Mouse (Mus musculus) forebrain, embryonic 15.5 days (tissue): ENCODE measurements around the gene Gm6034. TPM values are rescaled to one million over a fixed set of nuclear protein-coding genes. Genes with fewer than 3 reads are reported as not detected.
A peak's percentile ranks its signal among the peaks of the same experiment; 100 is the strongest.
"Not testable (repeated sequence)": the region's sequence is repeated elsewhere in the genome, so short reads cannot be mapped to it uniquely, and the experiment has no call there.

Experiments
- ATAC-seq: fragments of 200-750 bp; cut with Nextera tagmentation; replicated peaks from 2 replicates; pipeline ENCODE4 v1.8.0; 2017; ENCODE audit warnings: mild to moderate bottlenecking, moderate TSS enrichment, moderate library complexity
- H3K27ac ChIP-seq: fragments of 300-500 bp; sonication (generic); replicated peaks from 2 replicates; pipeline ENCODE4 v1.5.1; 2015; ENCODE audit warnings: mild to moderate bottlenecking, inconsistent platforms
- H3K27me3 ChIP-seq: fragments of 300-500 bp; sonication (generic); 2 replicates; pipeline ENCODE4 v1.6.1; 2015; ENCODE audit warnings: inconsistent platforms
- H3K36me3 ChIP-seq: fragments of 300-500 bp; sonication (generic); 2 replicates; pipeline ENCODE4 v1.6.1; 2015; ENCODE audit warnings: mild to moderate bottlenecking, inconsistent platforms
- H3K4me1 ChIP-seq: fragments of 300-500 bp; sonication (generic); 2 replicates; pipeline ENCODE4 v1.6.1; 2015; ENCODE audit warnings: inconsistent platforms
- H3K4me2 ChIP-seq: fragments of 300-500 bp; sonication (generic); replicated peaks from 2 replicates; pipeline ENCODE4 v1.6.1; 2015; ENCODE audit warnings: mild to moderate bottlenecking, inconsistent platforms
- H3K4me3 ChIP-seq: fragments of 300-500 bp; sonication (generic); 2 replicates; pipeline ENCODE4 v1.5.1; 2015; ENCODE audit warnings: mild to moderate bottlenecking, inconsistent platforms
- H3K9ac ChIP-seq: fragments of 300-500 bp; sonication (generic); replicated peaks from 2 replicates; pipeline ENCODE4 v1.6.1; 2015; ENCODE audit warnings: mild to moderate bottlenecking, inconsistent platforms
- H3K9me3 ChIP-seq: fragments of 300-500 bp; sonication (generic); 2 replicates; pipeline ENCODE4 v1.6.1; 2016; ENCODE audit warnings: inconsistent platforms
- WGBS: fragments of 180-500 bp; shearing (Covaris S2); methylation state at CpG from one replicate; pipeline ENCODE4 v1.1.7; 2015; ENCODE audit warnings: mixed read lengths; 5-methylcytosine and 5-hydroxymethylcytosine counted together
- polyA plus RNA-seq: library from polyadenylated mRNA; unstranded; fragments of >200 nt; fragmentation: Nextera tagmentation; extraction: Ambion mirVana; gene quantifications from 2 replicates; pipeline ENCODE4 v1.2.1, GENCODE M21; 2015

The Gm6034 gene
- polyA plus RNA-seq, 1 experiment from 2014 or later = not detected

DNA sequence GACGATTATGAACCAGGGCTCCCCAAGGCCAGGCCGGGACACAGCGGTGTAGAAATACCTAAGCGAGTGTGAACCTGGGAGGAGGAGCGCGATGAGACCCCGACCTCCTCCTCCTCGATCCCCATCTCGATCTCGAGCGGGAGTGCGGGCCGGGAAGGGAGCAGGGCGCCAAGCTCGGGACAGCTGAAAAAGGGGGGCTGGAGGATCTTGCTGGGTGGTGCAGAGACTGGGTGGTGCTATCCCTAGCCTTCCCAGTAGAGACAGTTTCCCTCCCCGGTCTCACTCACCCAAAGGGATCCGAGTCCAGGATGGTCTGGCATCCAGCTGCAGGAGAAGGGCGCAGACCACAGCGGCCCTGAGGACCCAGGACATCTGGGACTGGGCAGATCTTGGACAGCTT lies 706 bp upstream of the Gm6034 start:
- not testable (repeated sequence) for H3K36me3 ChIP-seq, H3K4me1 ChIP-seq, H3K9me3 ChIP-seq, H3K27ac ChIP-seq, H3K27me3 ChIP-seq
- peak overlapping the region; percentile 73 for H3K4me2 ChIP-seq
- under 1% methylated on average over 19 of the region's 19 CpGs for WGBS
- ATAC-seq = peak; percentile 64
- H3K4me3 ChIP-seq = peak overlapping the region; percentile 41
- peak overlapping the region; percentile 48 for H3K9ac ChIP-seq

DNA sequence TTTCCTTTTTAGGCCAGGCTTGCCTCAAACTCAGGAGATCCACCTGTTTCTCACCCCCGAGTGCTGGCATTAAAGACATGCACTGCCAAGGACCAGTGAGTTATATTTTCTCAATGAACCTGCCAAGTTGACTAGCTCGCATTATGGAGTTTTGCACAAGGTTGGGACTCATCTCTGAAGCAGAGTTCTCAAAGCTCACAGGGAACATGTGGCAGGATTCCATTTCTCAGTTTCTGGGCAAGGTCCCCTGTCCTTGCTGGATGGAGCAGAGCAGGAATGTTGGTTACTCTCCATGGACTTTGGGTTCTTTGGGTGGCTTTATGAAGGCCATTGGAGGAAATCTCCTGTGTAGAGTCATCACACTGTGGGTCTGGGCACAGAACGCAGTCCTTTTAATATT lies 525 bp downstream of the Gm6034 start:
- H3K27me3 ChIP-seq = no peaks in the 10 kb centered on the region; the same call in 1 of the 2 replicates
- WGBS = 83% methylated on average over 3 of the region's 3 CpGs
- H3K4me3 ChIP-seq = peak overlapping the region; percentile 41; the same call in 1 of the 2 replicates

DNA sequence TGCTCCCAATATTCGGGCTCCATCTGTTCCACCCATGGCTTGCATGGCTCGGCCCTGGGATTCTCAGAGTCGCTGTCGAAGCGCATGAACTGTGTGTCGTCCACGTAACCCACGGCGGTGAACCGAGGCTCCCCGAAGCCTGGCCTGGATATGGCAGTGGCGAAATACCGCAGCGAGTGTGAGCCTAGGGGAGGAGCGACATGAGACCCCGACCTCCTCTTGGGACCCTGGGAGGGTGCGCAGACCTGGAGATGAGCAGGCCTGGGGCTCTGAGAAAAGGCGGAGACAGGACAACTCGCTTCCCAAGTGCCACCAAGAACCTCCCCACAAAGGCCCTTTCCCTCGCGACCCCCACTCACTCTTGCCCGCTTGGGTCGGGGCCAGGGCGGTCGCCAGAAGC lies 15.2 kb downstream of the Gm6034 start:
- H3K4me2 ChIP-seq, ATAC-seq, H3K9me3 ChIP-seq, H3K4me3 ChIP-seq, H3K36me3 ChIP-seq, H3K4me1 ChIP-seq, H3K27ac ChIP-seq, H3K9ac ChIP-seq, H3K27me3 ChIP-seq: not testable (repeated sequence)
- WGBS = 91% methylated on average over 25 of the region's 25 CpGs

More for the DNA sequence above, 525 bp downstream of the Gm6034 start:
- no peak overlapping the region for H3K9ac ChIP-seq
- no peak for ATAC-seq
- H3K4me2 ChIP-seq = peak overlapping the region; percentile 73
- no peak overlapping the region for H3K27ac ChIP-seq
- H3K4me1 ChIP-seq = peaks cover 8% of the 10 kb centered on the region
- no peaks in the 10 kb centered on the region for H3K9me3 ChIP-seq
- no peaks in the 10 kb centered on the region for H3K36me3 ChIP-seq

DNA sequence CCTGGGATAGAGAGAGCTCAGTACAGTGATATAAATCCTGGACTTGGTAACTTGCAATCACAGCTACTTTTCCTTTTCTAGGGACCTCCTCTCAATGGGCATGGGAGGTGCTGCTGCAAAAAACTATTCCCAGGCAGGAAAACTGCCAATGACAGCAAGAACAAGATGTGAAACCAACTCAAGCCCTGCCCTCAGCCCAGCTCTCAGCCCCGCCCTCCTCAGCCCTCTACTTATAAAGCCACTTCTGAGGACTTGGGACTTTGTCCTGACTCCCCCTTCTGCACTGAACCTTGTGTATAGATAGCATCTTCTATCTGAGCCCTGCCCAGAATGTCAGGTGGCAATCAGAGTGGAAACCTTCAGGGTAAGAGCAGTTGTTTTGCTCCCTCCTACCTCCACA lies 15.6 kb downstream of the Gm6034 start, which contains the start of gene Gm11127:
TSS of gene Gm11127 (minus strand) at position 10 of the 400 bp plus-strand sequence.
- H3K9ac ChIP-seq, H3K4me3 ChIP-seq, H3K27ac ChIP-seq, H3K27me3 ChIP-seq, H3K9me3 ChIP-seq, H3K4me1 ChIP-seq, H3K4me2 ChIP-seq, ATAC-seq, H3K36me3 ChIP-seq: not testable (repeated sequence)
- 75% methylated on average over 1 of the region's 1 CpGs for WGBS

DNA sequence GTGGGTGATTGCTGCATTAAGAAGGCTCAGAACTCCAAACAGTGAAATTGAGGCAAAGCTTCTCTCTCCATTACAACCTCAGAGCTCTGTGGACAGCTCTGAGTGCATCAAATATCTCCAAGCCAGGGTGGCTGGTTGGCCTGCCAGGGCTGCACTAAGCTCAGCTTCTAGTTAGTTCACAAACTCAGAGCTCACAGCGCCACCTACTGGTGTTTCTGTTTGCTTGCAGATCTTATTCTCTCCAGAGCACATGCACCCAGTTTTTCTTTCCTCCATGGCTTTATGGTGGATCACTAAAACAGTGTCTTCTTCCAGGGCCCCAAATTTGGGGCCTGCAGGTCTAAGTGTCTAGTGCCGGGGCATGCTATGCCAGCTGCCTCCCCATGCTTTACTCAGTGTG lies 18.1 kb downstream of the Gm6034 start:
- no peak overlapping the region for H3K9ac ChIP-seq
- no peaks in the 10 kb centered on the region for H3K4me1 ChIP-seq
- H3K27ac ChIP-seq = no peak overlapping the region
- H3K4me2 ChIP-seq = no peak overlapping the region
- H3K9me3 ChIP-seq = no peaks in the 10 kb centered on the region
- WGBS = 35% methylated on average over 2 of the region's 2 CpGs
- no peak for ATAC-seq
- no peak overlapping the region for H3K4me3 ChIP-seq
- H3K36me3 ChIP-seq = no peaks in the 10 kb centered on the region
- H3K27me3 ChIP-seq = no peaks in the 10 kb centered on the region

DNA sequence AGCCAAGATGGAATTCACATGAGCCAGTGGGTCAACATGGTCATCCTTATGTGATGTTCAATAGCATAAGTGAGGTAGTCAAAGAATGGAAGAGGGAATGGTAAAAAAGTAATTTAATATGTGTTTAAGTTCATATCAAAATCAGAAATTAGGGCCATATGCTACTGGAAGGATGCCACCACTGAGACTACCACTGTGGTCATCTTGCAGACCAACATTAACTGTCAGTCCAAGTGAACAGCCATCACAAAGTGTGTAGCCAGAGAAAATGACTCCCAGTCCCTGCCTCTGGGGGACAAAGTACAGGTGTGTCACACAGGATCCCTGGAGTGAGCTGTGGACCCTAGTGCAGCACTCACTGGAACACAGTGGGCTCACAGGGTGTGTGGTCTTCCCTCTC lies 39.1 kb downstream of the Gm6034 start:
- not testable (repeated sequence) for H3K4me2 ChIP-seq, H3K9ac ChIP-seq, H3K27ac ChIP-seq, H3K36me3 ChIP-seq, H3K4me3 ChIP-seq, H3K9me3 ChIP-seq, ATAC-seq
- peaks cover 15% of the 10 kb centered on the region; the same call in 1 of the 2 replicates for H3K27me3 ChIP-seq
- peaks cover 14% of the 10 kb centered on the region for H3K4me1 ChIP-seq

DNA sequence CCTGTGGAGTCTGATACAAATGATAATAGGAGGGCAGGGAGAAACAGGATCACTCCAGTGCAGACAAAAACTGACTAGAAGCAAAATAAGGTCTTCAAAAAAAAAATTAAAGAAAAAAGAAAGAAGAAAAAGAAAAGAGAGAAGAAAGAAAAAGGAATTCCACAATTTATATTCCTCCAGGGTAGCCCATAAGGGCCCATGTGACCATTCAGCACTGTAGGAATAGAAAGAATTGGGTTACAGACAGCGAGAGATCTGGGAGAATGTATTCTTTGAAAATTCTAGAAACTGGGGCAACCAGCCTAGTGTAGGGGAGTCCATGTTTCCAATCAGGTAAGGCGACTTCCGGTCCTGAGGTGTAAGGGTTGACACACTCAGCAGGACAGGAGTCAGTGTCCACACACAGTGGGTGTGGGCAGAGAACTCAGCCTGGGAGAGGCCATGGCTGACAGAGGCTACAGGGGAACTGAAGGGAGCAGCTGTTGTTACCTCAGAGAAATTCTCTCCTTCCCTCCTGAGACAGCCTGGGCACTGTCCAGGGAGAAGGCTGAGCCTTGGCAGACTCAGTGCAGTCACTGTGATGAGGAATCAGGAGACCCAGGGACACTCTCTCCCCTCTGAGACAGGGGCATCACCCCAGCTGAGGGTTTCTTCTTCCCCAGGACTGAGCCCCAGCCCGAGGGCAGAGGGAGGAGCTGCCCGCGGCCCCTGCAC lies 39.9 kb downstream of the Gm6034 start:
- Histone ChIP-seq H3K27me3 (peaks cover 15% of the 10 kb centered on the region; the same call in 1 of the 2 replicates), H3K4me1 (peaks cover 14% of the 10 kb centered on the region), H3K4me3 (peak overlapping the region; percentile 54), H3K4me2 (peak overlapping the region; percentile 99)
- H3K27ac ChIP-seq, H3K9ac ChIP-seq, H3K9me3 ChIP-seq, H3K36me3 ChIP-seq, ATAC-seq: not testable (repeated sequence)
- WGBS = 26% methylated on average over 6 of the region's 6 CpGs

DNA sequence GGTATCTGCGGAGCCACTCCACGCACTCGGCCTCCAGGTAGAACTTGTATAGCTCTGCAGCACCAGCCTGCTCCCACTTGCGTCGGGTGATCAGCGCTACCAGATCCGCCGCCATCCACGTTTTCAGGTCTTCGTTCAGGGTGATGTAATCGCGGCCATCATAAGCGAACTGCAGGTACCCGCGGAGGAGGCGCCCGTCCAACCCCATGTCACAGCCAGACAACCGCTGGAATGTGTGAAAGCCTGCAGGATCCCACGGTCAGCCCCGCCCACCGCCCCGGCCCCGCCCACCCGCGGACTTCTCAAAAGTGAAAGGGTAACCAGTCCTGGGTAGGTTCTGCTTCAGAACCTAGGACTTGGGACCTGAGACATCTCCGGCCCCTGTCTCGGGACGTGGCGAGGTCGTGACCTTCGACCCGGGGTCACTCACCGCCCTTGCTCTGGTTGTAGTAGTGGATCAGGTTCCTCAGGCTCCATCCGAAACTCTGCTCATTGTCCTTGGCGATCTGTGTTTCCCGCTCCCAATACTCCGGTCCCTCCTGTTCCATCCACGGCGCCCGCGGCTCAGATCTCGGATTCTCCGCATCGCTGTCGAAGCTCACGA lies 40.6 kb downstream of the Gm6034 start:
- Histone ChIP-seq H3K4me1 (peaks cover 14% of the 10 kb centered on the region), H3K4me2 (peak overlapping the region; percentile 99)
- WGBS = under 1% methylated on average over 46 of the region's 46 CpGs

DNA sequence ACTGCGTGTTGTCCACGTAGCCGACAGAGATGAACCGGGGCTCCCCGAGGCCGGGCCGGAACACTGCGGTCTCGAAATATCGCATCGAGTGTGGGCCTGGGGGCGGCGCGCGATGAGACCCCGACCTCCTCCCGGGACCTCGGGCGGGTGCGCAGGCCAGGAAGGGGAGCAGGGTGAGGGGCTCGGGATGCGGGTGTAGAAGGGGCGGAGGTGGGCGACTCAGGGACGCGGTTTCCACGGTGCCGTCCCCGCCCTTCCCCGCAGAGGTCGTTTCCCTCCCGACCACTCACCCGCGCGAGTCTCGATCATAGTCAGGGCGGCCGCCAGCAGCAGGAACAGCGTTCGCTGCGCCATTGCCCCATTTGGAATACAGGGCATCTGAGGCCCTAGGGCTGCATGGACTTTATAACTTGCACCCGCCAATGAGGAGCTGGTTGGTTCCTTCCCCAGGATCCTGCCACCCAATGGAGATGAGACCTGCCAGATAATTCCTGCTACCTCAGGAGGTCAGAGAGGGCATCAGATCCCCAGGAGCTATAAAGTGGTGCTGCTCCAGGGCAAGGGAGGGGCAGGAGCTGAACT lies 41.2 kb downstream of the Gm6034 start:
- H3K27ac ChIP-seq = no peak overlapping the region
- ATAC-seq = peak; percentile 58
- H3K36me3 ChIP-seq = no peaks in the 10 kb centered on the region
- H3K4me2 ChIP-seq = peak overlapping the region; percentile 99
- peak overlapping the region; percentile 62 for H3K9ac ChIP-seq
- no peaks in the 10 kb centered on the region for H3K9me3 ChIP-seq
- peaks cover 14% of the 10 kb centered on the region for H3K4me1 ChIP-seq
- H3K4me3 ChIP-seq = peak overlapping the region; percentile 54
- WGBS = 1% methylated on average over 42 of the region's 42 CpGs
- peaks cover 15% of the 10 kb centered on the region; the same call in 1 of the 2 replicates for H3K27me3 ChIP-seq

More for the DNA sequence above, 40.6 kb downstream of the Gm6034 start:
- H3K36me3 ChIP-seq = no peaks in the 10 kb centered on the region
- no peak overlapping the region for H3K27ac ChIP-seq
- ATAC-seq = peak; percentile 71
- H3K9me3 ChIP-seq = no peaks in the 10 kb centered on the region
- peaks cover 15% of the 10 kb centered on the region; the same call in 1 of the 2 replicates for H3K27me3 ChIP-seq
- H3K9ac ChIP-seq = peak overlapping the region; percentile 62
- peak overlapping the region; percentile 54 for H3K4me3 ChIP-seq

DNA sequence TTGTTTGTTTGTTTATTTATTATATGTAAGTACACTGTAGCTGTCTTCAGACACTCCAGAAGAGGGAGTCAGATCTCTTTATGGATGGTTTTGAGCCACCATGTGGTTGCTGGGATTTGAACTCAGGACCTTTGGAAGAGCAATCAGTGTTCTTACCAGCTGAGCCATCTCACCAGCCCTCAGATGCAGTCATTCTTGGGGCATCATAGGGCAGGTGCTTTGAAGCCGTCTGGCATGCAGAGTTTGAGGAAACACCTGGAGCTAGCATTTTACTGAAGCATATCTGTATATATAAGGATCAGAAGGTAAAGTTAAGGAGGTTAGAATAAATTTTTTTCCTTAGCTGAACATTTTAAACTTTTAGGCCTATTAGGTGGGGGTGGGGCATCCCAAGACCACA lies 43.2 kb downstream of the Gm6034 start:
- not testable (repeated sequence) for H3K9me3 ChIP-seq, H3K4me2 ChIP-seq, H3K27ac ChIP-seq, ATAC-seq, H3K36me3 ChIP-seq, H3K4me3 ChIP-seq, H3K9ac ChIP-seq
- peaks cover 15% of the 10 kb centered on the region; the same call in 1 of the 2 replicates for H3K27me3 ChIP-seq
- WGBS = 80% methylated on average over 1 of the region's 1 CpGs
- peaks cover 14% of the 10 kb centered on the region for H3K4me1 ChIP-seq

DNA sequence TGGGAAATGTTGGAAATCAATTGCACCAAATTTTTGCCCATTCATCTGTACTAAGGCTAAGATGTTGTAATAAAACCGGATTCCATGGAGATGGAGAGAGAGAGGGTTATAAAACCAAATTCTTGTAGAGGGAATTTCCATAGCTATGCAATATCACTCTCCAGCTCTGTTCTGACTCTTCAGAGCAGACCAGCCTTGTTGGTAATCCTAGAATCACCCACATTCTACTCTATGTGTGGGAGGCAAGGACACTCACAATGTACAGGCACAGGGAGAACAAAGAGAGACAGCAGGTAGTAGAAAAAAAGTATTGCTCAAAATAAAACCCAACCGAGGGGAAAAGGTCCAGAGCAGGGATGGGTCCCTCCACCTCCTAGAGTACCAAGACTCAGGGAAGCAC lies 49.2 kb downstream of the Gm6034 start:
- H3K4me1 ChIP-seq, ATAC-seq, H3K9ac ChIP-seq, H3K36me3 ChIP-seq, H3K27ac ChIP-seq, H3K4me2 ChIP-seq, H3K9me3 ChIP-seq, H3K27me3 ChIP-seq, H3K4me3 ChIP-seq: not testable (repeated sequence)
- WGBS = no CpG with 5 or more reads among the region's 2 CpGs

DNA sequence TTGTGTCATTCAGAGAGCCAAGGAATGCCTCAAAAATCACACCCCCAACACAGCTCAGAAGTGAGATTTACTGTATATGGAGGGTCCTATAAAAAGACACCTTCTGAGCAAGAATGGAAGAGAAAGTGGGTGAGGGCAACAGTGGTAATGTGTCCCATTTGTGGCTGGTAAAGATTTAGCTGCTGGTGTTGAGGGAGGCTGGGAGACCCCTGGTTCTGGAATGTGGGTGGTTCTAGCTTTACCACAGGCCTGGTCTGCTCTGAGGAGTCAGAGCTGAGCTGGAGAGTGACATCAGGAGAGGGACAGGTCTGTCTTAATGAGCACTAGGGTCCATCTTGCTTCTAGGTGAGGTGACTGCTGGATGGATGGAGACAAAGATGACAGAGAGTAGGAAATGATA lies 49.8 kb downstream of the Gm6034 start:
- not testable (repeated sequence) for H3K9ac ChIP-seq, ATAC-seq, H3K36me3 ChIP-seq, H3K9me3 ChIP-seq, H3K4me2 ChIP-seq, H3K4me1 ChIP-seq, H3K4me3 ChIP-seq, H3K27ac ChIP-seq, H3K27me3 ChIP-seq
